Mouse (Mus musculus) embryonic facial prominence, embryonic 10.5 days (tissue): ENCODE data around the gene Ap2a1. TPM values are rescaled to one million over a fixed set of nuclear protein-coding genes. Genes with fewer than 3 reads are reported as not detected.
A peak's percentile ranks its signal among the peaks of the same experiment; 100 is the strongest.
"Not testable (repeated sequence)": the region's sequence is repeated elsewhere in the genome, so short reads cannot be mapped to it uniquely, and the experiment has no call there.

Experiments used
- DNase-seq: peaks from one replicate; pipeline ENCODE4 v3.0.0-alpha.2; 2017; ENCODE audit warnings: low spot score
- H3K27ac ChIP-seq: fragments of 300-500 bp; sonication (generic); replicated peaks from 2 replicates; pipeline ENCODE4 v1.5.1; 2016; ENCODE audit warnings: mild to moderate bottlenecking
- H3K27me3 ChIP-seq: fragments of 300-500 bp; sonication (generic); replicated peaks from 2 replicates; pipeline ENCODE4 v1.6.1; 2016; ENCODE audit warnings: low read depth, mild to moderate bottlenecking; ENCODE audit not compliant: poor library complexity, severe bottlenecking
- H3K36me3 ChIP-seq: fragments of 300-500 bp; sonication (generic); replicated peaks from 2 replicates; pipeline ENCODE4 v1.6.1; 2016; ENCODE audit warnings: mild to moderate bottlenecking, moderate library complexity
- H3K4me1 ChIP-seq: fragments of 300-500 bp; sonication (generic); 2 replicates; pipeline ENCODE4 v1.6.1; 2016
- H3K4me3 ChIP-seq: fragments of 300-500 bp; sonication (generic); 2 replicates; pipeline ENCODE4 v1.5.1; 2016; ENCODE audit warnings: mild to moderate bottlenecking, moderate library complexity
- H3K9me3 ChIP-seq: fragments of 300-500 bp; sonication (generic); 2 replicates; pipeline ENCODE4 v1.6.1; 2016; ENCODE audit warnings: mild to moderate bottlenecking
- WGBS: fragments of 180-500 bp; shearing (Covaris S2); methylation state at CpG from one replicate; pipeline ENCODE4 v1.1.7; 2016; 5-methylcytosine and 5-hydroxymethylcytosine counted together
- polyA plus RNA-seq: library from polyadenylated mRNA; unstranded; fragments of >200 nt; fragmentation: Nextera tagmentation; extraction: Ambion mirVana; gene quantifications from 2 replicates; pipeline ENCODE4 v1.2.1, GENCODE M21; 2016

The Ap2a1 gene
- polyA plus RNA-seq, 1 experiment from 2014 or later: 77.1 TPM

GRCm38 (mm10) chr7:44888256-44889105 is 40.8 kb downstream of the Ap2a1 start:
- Histone ChIP-seq H3K27me3 (no peaks in the 10 kb centered on the region), H3K27ac (no peak overlapping the region), H3K4me3 (0 out of 2 replicates have a peak overlapping the region, but pooled peaks have one; percentile 8), H3K9me3 (no peaks in the 10 kb centered on the region), H3K36me3 (peaks cover 73% of the 10 kb centered on the region), H3K4me1 (peaks cover 21% of the 10 kb centered on the region)
- DNase-seq: no peak
- WGBS: 93% methylated on average over 13 of the region's 13 CpGs

GRCm38 (mm10) chr7:44886964-44887363 is 42.3 kb downstream of the Ap2a1 start:
- Histone ChIP-seq H3K4me1 (peaks cover 15% of the 10 kb centered on the region), H3K27me3 (no peaks in the 10 kb centered on the region), H3K36me3 (peaks cover 88% of the 10 kb centered on the region), H3K9me3 (no peaks in the 10 kb centered on the region), H3K27ac (no peak overlapping the region), H3K4me3 (no peak overlapping the region)
- 91% methylated on average over 7 of the region's 7 CpGs for WGBS
- no peak for DNase-seq

DNA sequence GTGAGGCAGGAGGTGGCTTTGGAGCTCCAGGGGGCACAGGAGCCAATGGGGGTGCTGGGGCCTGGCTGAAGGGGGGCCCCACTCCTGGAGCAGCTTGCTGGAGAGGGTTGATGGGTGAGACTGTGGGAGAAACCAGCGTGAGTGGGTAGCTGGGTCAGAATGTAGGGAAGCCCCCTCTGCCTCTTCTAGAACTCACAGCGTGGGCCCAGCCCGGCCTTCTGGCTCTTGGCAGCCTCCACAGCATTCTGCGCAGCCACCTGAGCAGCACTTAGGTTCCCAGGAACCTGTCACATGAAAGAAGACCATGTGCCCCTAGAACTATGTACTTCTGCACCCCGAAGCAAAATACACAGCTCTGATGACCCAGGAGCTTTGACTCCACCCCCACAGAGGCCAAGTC is 44.7 kb downstream of the Ap2a1 start:
- no peaks in the 10 kb centered on the region for H3K27me3 ChIP-seq
- H3K9me3 ChIP-seq: no peaks in the 10 kb centered on the region
- no peak overlapping the region for H3K27ac ChIP-seq
- DNase-seq: no peak
- no peak overlapping the region for H3K4me3 ChIP-seq
- H3K4me1 ChIP-seq: no peaks in the 10 kb centered on the region; the same call in 1 of the 2 replicates
- WGBS: 96% methylated on average over 5 of the region's 5 CpGs
- peaks cover 99% of the 10 kb centered on the region for H3K36me3 ChIP-seq

- no peak overlapping the region for H3K4me3 ChIP-seq
- 88% methylated on average over 3 of the region's 3 CpGs for WGBS
- no peaks in the 10 kb centered on the region for H3K9me3 ChIP-seq
- no peak overlapping the region for H3K27ac ChIP-seq
- H3K4me1 ChIP-seq: no peaks in the 10 kb centered on the region; the same call in 1 of the 2 replicates
- no peaks in the 10 kb centered on the region for H3K27me3 ChIP-seq
- no peak for DNase-seq
- H3K36me3 ChIP-seq: peaks cover 99% of the 10 kb centered on the region
Observed at GRCm38 (mm10) chr7:44883036-44883435, 46.3 kb downstream of the Ap2a1 start.

GRCm38 (mm10) chr7:44877833-44878232 is 51.5 kb downstream of the Ap2a1 start:
- 89% methylated on average over 14 of the region's 14 CpGs for WGBS
- Histone ChIP-seq H3K36me3 (peaks cover 74% of the 10 kb centered on the region), H3K27ac (no peak overlapping the region), H3K4me1 (peaks cover 7% of the 10 kb centered on the region; the same call in 1 of the 2 replicates), H3K9me3 (no peaks in the 10 kb centered on the region), H3K4me3 (no peak overlapping the region), H3K27me3 (no peaks in the 10 kb centered on the region)
- DNase-seq: no peak

- not testable (repeated sequence) for H3K4me3 ChIP-seq, H3K27ac ChIP-seq, DNase-seq, H3K9me3 ChIP-seq, H3K27me3 ChIP-seq
- Histone ChIP-seq H3K4me1 (peaks cover 38% of the 10 kb centered on the region), H3K36me3 (peaks cover 32% of the 10 kb centered on the region)
- WGBS: 88% methylated on average over 2 of the region's 2 CpGs
Observed at GRCm38 (mm10) chr7:44871774-44872173, 57.5 kb downstream of the Ap2a1 start.

- 81% methylated on average over 1 of the region's 1 CpGs for WGBS
- H3K36me3 ChIP-seq: peaks cover 32% of the 10 kb centered on the region
Observed at GRCm38 (mm10) chr7:44871181-44871580, 58.1 kb downstream of the Ap2a1 start.

GRCm38 (mm10) chr7:44870614-44871013 is 58.7 kb downstream of the Ap2a1 start:
- 86% methylated on average over 6 of the region's 6 CpGs for WGBS
- H3K27ac ChIP-seq: peak overlapping the region; percentile 100
- peaks cover 32% of the 10 kb centered on the region for H3K36me3 ChIP-seq
- H3K27me3 ChIP-seq: no peaks in the 10 kb centered on the region
- DNase-seq: no peak
- H3K9me3 ChIP-seq: no peaks in the 10 kb centered on the region
- H3K4me1 ChIP-seq: peaks cover 50% of the 10 kb centered on the region
- H3K4me3 ChIP-seq: peak overlapping the region; percentile 98

More at GRCm38 (mm10) chr7:44871181-44871580, 58.1 kb downstream of the Ap2a1 start:
- Histone ChIP-seq H3K27ac (no peak overlapping the region), H3K27me3 (no peaks in the 10 kb centered on the region), H3K9me3 (no peaks in the 10 kb centered on the region), H3K4me1 (peaks cover 44% of the 10 kb centered on the region), H3K4me3 (no peak overlapping the region)
- DNase-seq: no peak

- Histone ChIP-seq H3K9me3 (no peaks in the 10 kb centered on the region), H3K27ac (peak within 1 kb of the TSS; percentile 100), H3K4me1 (peaks cover 54% of the 10 kb centered on the region), H3K27me3 (no peaks in the 10 kb centered on the region), H3K36me3 (peaks cover 36% of the 10 kb centered on the region), H3K4me3 (peak within 1 kb of the TSS; percentile 98)
- DNase-seq: peak; percentile 96
- WGBS: 12% methylated on average over 29 of the region's 29 CpGs
Observed at GRCm38 (mm10) chr7:44869697-44870528, 59.4 kb downstream of the Ap2a1 start, which contains the start of gene Ptov1. TSS of gene Ptov1 (minus strand) at chr7:44869788.

DNA sequence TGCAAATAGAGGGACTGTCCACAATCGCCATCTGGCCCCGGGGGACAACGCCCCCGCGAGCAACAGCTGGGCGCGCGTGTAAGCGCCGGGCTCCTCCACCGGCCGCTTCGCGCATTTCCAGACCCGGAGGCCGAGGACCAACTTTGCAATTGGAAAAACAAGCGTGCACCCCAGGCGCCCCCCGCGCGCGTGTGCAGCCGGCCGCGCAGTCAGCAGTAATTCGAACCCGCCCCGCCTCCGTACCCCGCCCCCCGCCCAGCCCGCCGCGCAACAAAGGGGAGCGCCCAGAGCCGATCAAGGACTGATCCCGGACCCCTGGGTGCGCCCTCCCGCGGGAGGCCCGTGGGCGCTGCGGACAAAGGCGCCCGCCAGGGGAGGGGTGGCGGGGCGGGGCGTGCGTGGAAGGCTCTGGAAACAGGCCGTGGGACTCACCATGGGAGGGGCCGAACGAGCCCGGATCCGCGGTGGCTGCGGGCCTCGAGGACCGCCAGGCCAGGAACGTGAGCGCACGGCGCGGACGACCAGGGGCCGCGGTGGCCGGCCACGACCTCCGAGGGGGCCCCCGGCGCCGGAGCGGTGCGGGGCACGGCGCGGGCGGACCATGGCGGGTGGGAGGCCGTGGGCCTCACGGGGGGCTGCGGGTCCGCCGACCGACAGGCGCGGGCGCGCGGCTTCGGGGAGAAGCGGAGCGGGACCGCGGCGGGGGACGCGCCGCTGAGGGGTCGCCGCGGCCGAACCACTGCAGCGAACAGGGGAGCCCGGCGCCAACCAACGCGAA is 60.2 kb downstream of the Ap2a1 start:
- peaks cover 58% of the 10 kb centered on the region for H3K4me1 ChIP-seq
- H3K27me3 ChIP-seq: no peaks in the 10 kb centered on the region
- H3K36me3 ChIP-seq: peaks cover 44% of the 10 kb centered on the region
- no peaks in the 10 kb centered on the region for H3K9me3 ChIP-seq
- peak overlapping the region; percentile 100 for H3K27ac ChIP-seq
- peak; percentile 88 for DNase-seq
- under 1% methylated on average over 108 of the region's 108 CpGs for WGBS
- H3K4me3 ChIP-seq: peak overlapping the region; percentile 98

DNA sequence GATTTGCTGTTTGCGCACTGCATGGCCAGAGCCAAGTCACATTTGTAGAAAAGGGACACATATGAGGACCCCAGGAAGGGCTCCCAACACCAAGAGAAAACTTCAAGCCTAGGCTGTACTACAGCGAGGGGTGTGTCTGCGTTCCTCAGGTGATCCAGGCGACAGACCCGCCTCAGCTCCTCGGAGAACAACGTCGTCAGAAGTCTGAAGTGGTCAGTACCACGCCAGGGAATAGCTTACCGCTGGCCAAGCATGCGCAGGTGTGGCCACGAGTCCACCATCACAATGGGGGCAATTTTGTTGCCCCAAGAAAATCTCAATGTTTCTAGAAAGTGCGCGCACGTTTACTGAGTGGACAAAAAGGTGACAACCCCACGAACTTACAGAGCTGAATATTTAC is 60.8 kb downstream of the Ap2a1 start:
- Histone ChIP-seq H3K9me3 (no peaks in the 10 kb centered on the region), H3K4me1 (peaks cover 57% of the 10 kb centered on the region), H3K4me3 (peak overlapping the region; percentile 98), H3K27me3 (no peaks in the 10 kb centered on the region), H3K27ac (peak overlapping the region; percentile 100), H3K36me3 (peaks cover 51% of the 10 kb centered on the region)
- DNase-seq: peak; percentile 26
- 8% methylated on average over 16 of the region's 16 CpGs for WGBS

GRCm38 (mm10) chr7:44867802-44868201 is 61.5 kb downstream of the Ap2a1 start:
- peaks cover 50% of the 10 kb centered on the region for H3K4me1 ChIP-seq
- H3K27me3 ChIP-seq: no peaks in the 10 kb centered on the region
- 63% methylated on average over 9 of the region's 9 CpGs for WGBS
- H3K27ac ChIP-seq: 0 out of 2 replicates have a peak overlapping the region, but pooled peaks have one; percentile 14
- no peaks in the 10 kb centered on the region for H3K9me3 ChIP-seq
- H3K36me3 ChIP-seq: peaks cover 58% of the 10 kb centered on the region
- peak overlapping the region; percentile 98 for H3K4me3 ChIP-seq
- no peak for DNase-seq
